Mouse (Mus musculus): Measurements from ENCODE around the gene Psen1. TPM values are rescaled to one million over a fixed set of nuclear protein-coding genes. Genes with fewer than 3 reads are reported as not detected.

The Psen1 gene
- polyA plus RNA-seq (2015; fragmentation: Nextera tagmentation; extraction: Ambion mirVana), result 89.5 and 92.4 TPM in 2 replicates

DNA sequence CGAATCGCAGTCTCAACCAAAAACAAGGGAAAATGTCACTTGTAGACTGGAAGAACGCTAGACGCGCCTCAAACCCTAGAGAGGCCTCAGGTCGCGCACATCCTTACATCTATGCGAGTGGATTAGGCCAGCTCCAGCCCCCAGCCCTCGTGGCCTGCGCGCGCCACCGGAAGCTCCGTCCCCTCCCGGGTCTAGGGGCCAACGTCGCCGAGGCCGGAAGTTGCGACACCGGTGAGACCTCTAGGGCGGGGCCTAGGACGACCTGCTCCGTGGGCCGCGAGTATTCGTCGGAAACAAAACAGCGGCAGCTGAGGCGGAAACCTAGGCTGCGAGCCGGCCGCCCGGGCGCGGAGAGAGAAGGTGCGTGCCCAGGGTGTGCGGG, at the start of gene Psen1:
Gene Psen1 (plus strand): TSS at position 219 of the 382 bp plus-strand sequence.
- peak within 1 kb of the TSS; percentile 71 for H3K4me2 ChIP-seq (replicated peaks; ENCODE audit: low read depth)
- under 1% methylated on average over 38 of the region's 38 CpGs for WGBS
- no peaks in the 10 kb centered on the region for H3K9me3 ChIP-seq (ENCODE audit: control insufficient read depth)
- peak; percentile 93 for ATAC-seq
- H3K27me3 ChIP-seq (replicated peaks; ENCODE audit: control insufficient read depth, insufficient read depth, low read length), result no peaks in the 10 kb centered on the region
- H3K4me1 ChIP-seq (replicated peaks; ENCODE audit: control insufficient read depth, insufficient read depth, low read length), result peaks cover 5% of the 10 kb centered on the region; the same call in 1 of the 2 replicates
- peak within 1 kb of the TSS; percentile 80 for H3K9ac ChIP-seq (ENCODE audit: low read depth, low read length)
- peak within 1 kb of the TSS; percentile 98 for H3K27ac ChIP-seq (ENCODE audit: low read depth, low read length)
- peak; percentile 0; the same call in 1 of the 2 replicates for TF ChIP-seq CTCF (IDR thresholded peaks at IDR 0.05; ENCODE audit: low read depth)
- H3K36me3 ChIP-seq (ENCODE audit: control insufficient read depth, insufficient read depth), result 0 out of 2 replicates have a peak, but pooled peaks cover 6% of the 10 kb centered on the region
- H3K4me3 ChIP-seq (ENCODE audit: low read depth, low read length), result peak within 1 kb of the TSS; percentile 82

DNA sequence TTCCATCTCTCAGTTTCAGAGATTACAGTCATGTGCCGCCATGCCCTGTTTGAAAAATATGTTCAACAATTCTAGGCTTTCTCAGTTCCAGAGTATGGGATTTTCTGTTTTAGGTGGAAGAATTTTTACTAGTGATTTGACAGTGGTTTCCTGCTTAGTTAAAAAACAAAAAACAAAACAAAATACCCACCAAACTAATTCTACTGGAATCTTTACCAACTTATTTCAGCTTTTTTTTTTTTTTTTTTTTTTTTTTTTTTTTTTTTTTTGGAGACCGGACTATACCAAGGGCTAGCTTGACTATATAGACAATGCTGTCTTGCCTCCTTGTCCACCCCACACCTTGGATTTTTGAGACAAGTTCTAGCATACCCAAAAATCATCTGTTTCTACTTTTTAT, 46.7 kb upstream of the Psen1 start:
- 98% methylated on average over 2 of the region's 2 CpGs for WGBS
- TF ChIP-seq CTCF (IDR thresholded peaks at IDR 0.05; ENCODE audit: low read depth), result no peak

GRCm38 (mm10) chr12:83643116-83643515, 44.8 kb upstream of the Psen1 start:
- no peaks in the 10 kb centered on the region for H3K4me1 ChIP-seq (replicated peaks; ENCODE audit: control insufficient read depth, insufficient read depth, low read length)
- TF ChIP-seq CTCF (IDR thresholded peaks at IDR 0.05; ENCODE audit: low read depth), result no peak
- no peaks in the 10 kb centered on the region for H3K9me3 ChIP-seq (ENCODE audit: control insufficient read depth)
- whole genome bisulfite sequencing, result 79% methylated on average over 1 of the region's 1 CpGs
- H3K4me3 ChIP-seq (ENCODE audit: low read depth, low read length), result no peak overlapping the region
- no peak overlapping the region for H3K27ac ChIP-seq (ENCODE audit: low read depth, low read length)
- H3K27me3 ChIP-seq (replicated peaks; ENCODE audit: control insufficient read depth, insufficient read depth, low read length), result no peaks in the 10 kb centered on the region
- H3K4me2 ChIP-seq (replicated peaks; ENCODE audit: low read depth), result no peak overlapping the region
- no peak overlapping the region for H3K9ac ChIP-seq (ENCODE audit: low read depth, low read length)
- H3K36me3 ChIP-seq (ENCODE audit: control insufficient read depth, insufficient read depth), result peaks cover 48% of the 10 kb centered on the region
- no peak for ATAC-seq

More for the DNA sequence above, 46.7 kb upstream of the Psen1 start:
- no peak for ATAC-seq
- Histone ChIP-seq H3K4me2 (replicated peaks; ENCODE audit: low read depth) (no peak overlapping the region), H3K9me3 (ENCODE audit: control insufficient read depth) (no peaks in the 10 kb centered on the region), H3K27ac (ENCODE audit: low read depth, low read length) (no peak overlapping the region), H3K36me3 (ENCODE audit: control insufficient read depth, insufficient read depth) (peaks cover 50% of the 10 kb centered on the region), H3K27me3 (replicated peaks; ENCODE audit: control insufficient read depth, insufficient read depth, low read length) (no peaks in the 10 kb centered on the region), H3K9ac (ENCODE audit: low read depth, low read length) (no peak overlapping the region), H3K4me1 (replicated peaks; ENCODE audit: control insufficient read depth, insufficient read depth, low read length) (no peaks in the 10 kb centered on the region), H3K4me3 (ENCODE audit: low read depth, low read length) (no peak overlapping the region)

- no peak overlapping the region for H3K4me3 ChIP-seq (ENCODE audit: low read depth, low read length)
- WGBS, result 89% methylated on average over 3 of the region's 3 CpGs
- peaks cover 64% of the 10 kb centered on the region for H3K36me3 ChIP-seq (ENCODE audit: control insufficient read depth, insufficient read depth)
- no peak for TF ChIP-seq CTCF (IDR thresholded peaks at IDR 0.05; ENCODE audit: low read depth)
- no peak overlapping the region for H3K27ac ChIP-seq (ENCODE audit: low read depth, low read length)
- H3K4me2 ChIP-seq (replicated peaks; ENCODE audit: low read depth), result no peak overlapping the region
- no peaks in the 10 kb centered on the region for H3K9me3 ChIP-seq (ENCODE audit: control insufficient read depth)
- no peak overlapping the region for H3K9ac ChIP-seq (ENCODE audit: low read depth, low read length)
- ATAC-seq, result no peak
- H3K4me1 ChIP-seq (replicated peaks; ENCODE audit: control insufficient read depth, insufficient read depth, low read length), result no peaks in the 10 kb centered on the region
- H3K27me3 ChIP-seq (replicated peaks; ENCODE audit: control insufficient read depth, insufficient read depth, low read length), result no peaks in the 10 kb centered on the region
Measured at GRCm38 (mm10) chr12:83650346-83650745, 37.6 kb upstream of the Psen1 start.

- H3K27me3 ChIP-seq (replicated peaks; ENCODE audit: control insufficient read depth, insufficient read depth, low read length), result no peaks in the 10 kb centered on the region
- no peak for TF ChIP-seq CTCF (IDR thresholded peaks at IDR 0.05; ENCODE audit: low read depth)
- peaks cover 65% of the 10 kb centered on the region for H3K36me3 ChIP-seq (ENCODE audit: control insufficient read depth, insufficient read depth)
- no peak overlapping the region for H3K9ac ChIP-seq (ENCODE audit: low read depth, low read length)
- no peak overlapping the region for H3K4me3 ChIP-seq (ENCODE audit: low read depth, low read length)
- no peaks in the 10 kb centered on the region for H3K4me1 ChIP-seq (replicated peaks; ENCODE audit: control insufficient read depth, insufficient read depth, low read length)
- H3K27ac ChIP-seq (ENCODE audit: low read depth, low read length), result no peak overlapping the region
- ATAC-seq, result no peak
- no peak overlapping the region for H3K4me2 ChIP-seq (replicated peaks; ENCODE audit: low read depth)
- no peaks in the 10 kb centered on the region for H3K9me3 ChIP-seq (ENCODE audit: control insufficient read depth)
Measured at GRCm38 (mm10) chr12:83651414-83651813, 36.5 kb upstream of the Psen1 start.

DNA sequence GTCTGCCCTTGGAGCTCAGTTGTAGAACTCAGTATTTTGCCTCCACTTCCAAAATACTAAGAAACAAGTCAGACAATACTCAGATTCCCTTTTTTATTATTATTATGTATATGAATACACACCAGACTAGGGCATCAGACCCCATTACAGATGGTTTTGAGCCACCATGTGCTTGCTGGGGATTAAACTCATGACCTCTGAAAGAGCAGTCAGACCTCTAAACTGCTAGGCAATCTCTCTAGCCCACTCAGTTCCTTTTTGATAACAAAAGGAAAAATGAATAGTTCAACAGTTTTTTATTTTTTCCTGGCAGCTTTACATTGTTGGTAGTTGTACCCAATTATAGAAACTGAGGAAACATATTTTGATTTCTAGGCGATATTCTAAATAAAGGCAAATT, 2.5 kb upstream of the Psen1 start:
- H3K4me3 ChIP-seq (ENCODE audit: low read depth, low read length), result no peak overlapping the region
- H3K36me3 ChIP-seq (ENCODE audit: control insufficient read depth, insufficient read depth), result peaks cover 23% of the 10 kb centered on the region
- TF ChIP-seq CTCF (IDR thresholded peaks at IDR 0.05; ENCODE audit: low read depth), result no peak
- H3K9ac ChIP-seq (ENCODE audit: low read depth, low read length), result no peak overlapping the region
- no peak overlapping the region for H3K27ac ChIP-seq (ENCODE audit: low read depth, low read length)
- 94% methylated on average over 1 of the region's 1 CpGs for WGBS
- H3K9me3 ChIP-seq (ENCODE audit: control insufficient read depth), result no peaks in the 10 kb centered on the region
- H3K4me1 ChIP-seq (replicated peaks; ENCODE audit: control insufficient read depth, insufficient read depth, low read length), result no peaks in the 10 kb centered on the region
- H3K4me2 ChIP-seq (replicated peaks; ENCODE audit: low read depth), result no peak overlapping the region
- ATAC-seq, result no peak
- no peaks in the 10 kb centered on the region for H3K27me3 ChIP-seq (replicated peaks; ENCODE audit: control insufficient read depth, insufficient read depth, low read length)

Data from intestine, postnatal 0 days (tissue).